Mouse (Mus musculus): ENCODE results near the gene Amy2a3.
"Not testable (repeated sequence)": the region's sequence is repeated elsewhere in the genome, so short reads cannot be mapped to it uniquely, and the experiment has no call there.

The Amy2a3 gene

GRCm38 (mm10) chr3:113323952-113324351 lies at the start of gene Amy2a3:
Gene Amy2a3, minus strand, starts transcription at chr3:113324052.
- not testable (repeated sequence) for DNase-seq (ENCODE audit: low read depth, low spot score)

- not testable (repeated sequence) for DNase-seq (ENCODE audit: low read depth, low spot score)
Observed at GRCm38 (mm10) chr3:113356558-113356957, 32.7 kb upstream of the Amy2a3 start, which contains the start of gene Amy2a2. Gene Amy2a2, minus strand, starts transcription at chr3:113356658.

- DNase-seq (ENCODE audit: low read depth, low spot score), result not testable (repeated sequence)
Observed at GRCm38 (mm10) chr3:113345484-113345883, 21.6 kb upstream of the Amy2a3 start.

- not testable (repeated sequence) for DNase-seq (ENCODE audit: low read depth, low spot score)
Observed at GRCm38 (mm10) chr3:113312937-113313336, 10.9 kb downstream of the Amy2a3 start.

GRCm38 (mm10) chr3:113291349-113291748 lies 32.5 kb downstream of the Amy2a3 start, which contains the start of gene Amy2a4:
Gene Amy2a4, minus strand, starts transcription at chr3:113291449.
- DNase-seq (ENCODE audit: low read depth, low spot score), result not testable (repeated sequence)

- not testable (repeated sequence) for DNase-seq (ENCODE audit: low read depth, low spot score)
Observed at GRCm38 (mm10) chr3:113280285-113280684, 43.6 kb downstream of the Amy2a3 start.

- not testable (repeated sequence) for DNase-seq (ENCODE audit: low read depth, low spot score)
Observed at GRCm38 (mm10) chr3:113279586-113279985, 44.3 kb downstream of the Amy2a3 start.

Measured in A20 (cell line).